Mouse (Mus musculus) cerebellum, adult 2 months (tissue): ENCODE measurements at regions not wholly inside any gene's neighbourhood (a gene's known extent, or its start where the extent isn't known, plus 50 kb on each side); places are given as distances from the start of the nearest gene placed in this dataset.

ENCODE experiments used
- DNase-seq, 2 experiments: peaks; one replicate each; pipeline ENCODE4 v3.0.0; 2021
- H3K27ac ChIP-seq: fragments of 200-500 bp; 2 replicates; pipeline ENCODE4 v1.5.1; 2012; ENCODE audit warnings: low read length, control low read depth, inconsistent platforms; ENCODE audit not compliant: insufficient read depth
- H3K27me3 ChIP-seq: fragments of 200-500 bp; 2 replicates; pipeline ENCODE4 v1.6.1; 2012; ENCODE audit warnings: inconsistent platforms, mild to moderate bottlenecking, low read length, moderate library complexity; ENCODE audit not compliant: control insufficient read depth, insufficient read depth
- H3K4me1 ChIP-seq: fragments of 200-500 bp; 2 replicates; pipeline ENCODE4 v1.6.1; 2011; ENCODE audit warnings: low read length; ENCODE audit not compliant: control insufficient read depth, insufficient read depth
- H3K4me3 ChIP-seq: fragments of 200-500 bp; replicated peaks from 2 replicates; pipeline ENCODE3; 2011; ENCODE audit warnings: mild to moderate bottlenecking, low read depth, low read length, control low read depth; ENCODE audit not compliant: insufficient read depth
- CTCF ChIP-seq: fragments of 200-500 bp; IDR thresholded peaks from 2 replicates; pipeline ENCODE4 v1.5.1; 2011; ENCODE audit warnings: low read depth, mild to moderate bottlenecking, control low read depth, low read length, moderate library complexity, borderline replicate concordance; ENCODE audit not compliant: insufficient read depth
- POLR2A ChIP-seq: fragments of 200-500 bp; IDR thresholded peaks from 2 replicates; pipeline ENCODE4 v1.6.1; 2011; ENCODE audit warnings: low read length, control low read depth, borderline replicate concordance; ENCODE audit not compliant: insufficient read depth
- WGBS: fragments of 180-500 bp; shearing (Covaris S2); methylation state at CpG from one replicate; pipeline ENCODE4 v1.1.7; 2018; 5-methylcytosine and 5-hydroxymethylcytosine counted together

- no peak for DNase-seq
Measured at GRCm38 (mm10) chr14:98539792-98540191, 370.2 kb upstream of the Dach1 start.

GRCm38 (mm10) chr14:98538267-98538666, 368.7 kb upstream of the Dach1 start:
- no peak for DNase-seq
- H3K4me1 ChIP-seq = no peaks in the 10 kb centered on the region
- H3K4me3 ChIP-seq = no peak overlapping the region
- no peaks in the 10 kb centered on the region for H3K27me3 ChIP-seq
- 28% methylated on average over 4 of the region's 4 CpGs for WGBS
- TF ChIP-seq CTCF (no peak), POLR2A (no peak)
- H3K27ac ChIP-seq = no peak overlapping the region

More at GRCm38 (mm10) chr14:98539792-98540191, 370.2 kb upstream of the Dach1 start:
- no peaks in the 10 kb centered on the region for H3K4me1 ChIP-seq
- H3K27ac ChIP-seq = no peak overlapping the region
- H3K4me3 ChIP-seq = no peak overlapping the region
- H3K27me3 ChIP-seq = no peaks in the 10 kb centered on the region
- TF ChIP-seq CTCF (no peak), POLR2A (no peak)
- 89% methylated on average over 1 of the region's 1 CpGs for WGBS

DNA sequence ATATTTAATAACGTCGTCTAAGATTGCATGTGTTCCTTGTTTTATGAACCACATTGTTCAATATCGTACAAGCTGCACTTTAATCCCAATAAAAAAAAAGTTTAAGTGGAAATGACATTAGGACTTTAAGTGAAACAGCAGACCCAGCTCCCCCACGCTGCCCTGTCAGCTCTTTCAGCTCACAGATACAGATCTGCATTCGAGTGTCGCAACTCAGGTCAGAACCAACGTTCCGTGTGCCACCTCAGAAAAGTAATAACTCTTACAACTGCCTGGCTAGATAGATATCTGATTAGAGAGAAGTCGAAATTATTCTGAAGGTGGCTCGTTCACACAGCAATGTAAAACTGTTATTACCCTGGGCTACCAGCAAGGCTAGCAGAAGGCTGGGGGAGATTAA, 364.0 kb upstream of the Dach1 start:
- no peak for TF ChIP-seq CTCF
- TF ChIP-seq POLR2A = no peak
- H3K27me3 ChIP-seq = no peaks in the 10 kb centered on the region
- no peak overlapping the region for H3K4me3 ChIP-seq
- WGBS = 90% methylated on average over 10 of the region's 10 CpGs
- no peak for DNase-seq
- no peak overlapping the region for H3K27ac ChIP-seq
- no peaks in the 10 kb centered on the region for H3K4me1 ChIP-seq

GRCm38 (mm10) chr14:98520966-98521365, 351.4 kb upstream of the Dach1 start:
- TF ChIP-seq CTCF (no peak), POLR2A (no peak)
- WGBS = 94% methylated on average over 3 of the region's 3 CpGs
- Histone ChIP-seq H3K4me1 (no peaks in the 10 kb centered on the region), H3K4me3 (no peak overlapping the region), H3K27ac (no peak overlapping the region), H3K27me3 (no peaks in the 10 kb centered on the region)
- DNase-seq = no peak

GRCm38 (mm10) chr14:98505321-98505720, 335.8 kb upstream of the Dach1 start:
- Histone ChIP-seq H3K27ac (no peak overlapping the region), H3K27me3 (no peaks in the 10 kb centered on the region), H3K4me3 (no peak overlapping the region), H3K4me1 (no peaks in the 10 kb centered on the region)
- 80% methylated on average over 6 of the region's 6 CpGs for WGBS
- TF ChIP-seq POLR2A (no peak), CTCF (no peak)
- DNase-seq = no peak

DNA sequence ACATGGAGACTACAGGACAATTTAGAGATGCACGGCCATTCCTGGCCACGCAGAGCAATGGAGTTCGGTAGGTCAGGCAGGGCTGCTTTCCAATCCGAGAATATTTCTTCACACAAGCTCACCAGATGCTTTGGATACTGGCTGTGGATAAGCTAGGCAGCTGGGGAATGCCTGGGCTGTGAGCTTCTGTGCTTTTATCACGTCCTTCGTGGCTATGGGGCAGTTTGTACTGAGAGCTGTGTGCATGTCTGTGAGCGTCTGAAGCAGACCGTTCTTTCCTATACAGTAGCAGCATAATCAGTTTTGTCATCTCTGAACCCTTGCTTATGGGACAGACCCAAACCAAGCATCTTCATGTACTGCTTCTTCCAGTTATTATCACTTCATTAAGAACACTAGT, 307.9 kb upstream of the Dach1 start:
- no peak overlapping the region for H3K4me3 ChIP-seq
- WGBS = 79% methylated on average over 8 of the region's 8 CpGs
- H3K27ac ChIP-seq = no peak overlapping the region
- DNase-seq = no peak
- no peak for TF ChIP-seq CTCF
- no peak for TF ChIP-seq POLR2A
- no peaks in the 10 kb centered on the region for H3K27me3 ChIP-seq
- no peaks in the 10 kb centered on the region for H3K4me1 ChIP-seq

DNA sequence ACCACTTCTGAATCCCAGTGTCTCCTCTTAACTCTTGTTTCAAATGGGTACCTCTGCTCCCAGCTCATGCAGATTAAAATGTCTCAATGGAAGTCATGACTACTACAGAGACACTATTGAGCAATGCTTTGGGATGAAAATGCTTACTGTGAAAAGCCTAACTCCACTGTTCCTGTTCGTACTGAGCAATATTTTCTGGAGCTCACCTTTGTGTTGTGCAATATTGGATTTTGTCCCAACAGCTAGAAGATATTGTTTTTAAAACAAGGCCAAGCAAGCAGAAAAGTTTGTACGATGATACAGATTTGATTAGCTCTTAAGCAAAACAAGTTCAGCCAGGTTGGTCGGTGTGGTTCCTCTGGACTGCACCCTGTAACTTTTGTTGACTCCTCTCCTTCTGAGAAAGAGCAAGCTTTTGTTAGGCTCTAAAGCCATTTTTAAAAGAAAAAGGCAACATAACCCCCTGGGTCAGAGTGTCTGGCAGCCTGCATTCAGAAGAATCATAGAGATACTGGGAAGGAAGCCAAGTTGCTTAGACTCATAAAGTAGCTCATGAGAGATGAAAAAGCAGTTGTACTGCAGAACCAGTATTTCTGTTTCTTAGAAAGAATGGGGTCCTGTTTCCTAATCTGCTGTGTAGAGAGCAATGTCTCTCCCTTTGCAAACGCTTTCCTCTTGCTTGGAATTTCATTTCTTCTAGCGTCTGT, 302.4 kb upstream of the Dach1 start:
- peak in 1 of 2 experiments; percentile 2 for DNase-seq
- Histone ChIP-seq H3K27me3 (no peaks in the 10 kb centered on the region), H3K4me1 (no peaks in the 10 kb centered on the region), H3K27ac (no peak overlapping the region), H3K4me3 (no peak overlapping the region)
- TF ChIP-seq CTCF (no peak), POLR2A (no peak)
- 30% methylated on average over 5 of the region's 5 CpGs for WGBS

GRCm38 (mm10) chr14:98454461-98454860, 284.9 kb upstream of the Dach1 start:
- no peak for DNase-seq
- Histone ChIP-seq H3K4me3 (no peak overlapping the region), H3K27ac (no peak overlapping the region), H3K4me1 (no peaks in the 10 kb centered on the region), H3K27me3 (no peaks in the 10 kb centered on the region)
- TF ChIP-seq POLR2A (no peak), CTCF (no peak)
- WGBS = 85% methylated on average over 1 of the region's 1 CpGs

DNA sequence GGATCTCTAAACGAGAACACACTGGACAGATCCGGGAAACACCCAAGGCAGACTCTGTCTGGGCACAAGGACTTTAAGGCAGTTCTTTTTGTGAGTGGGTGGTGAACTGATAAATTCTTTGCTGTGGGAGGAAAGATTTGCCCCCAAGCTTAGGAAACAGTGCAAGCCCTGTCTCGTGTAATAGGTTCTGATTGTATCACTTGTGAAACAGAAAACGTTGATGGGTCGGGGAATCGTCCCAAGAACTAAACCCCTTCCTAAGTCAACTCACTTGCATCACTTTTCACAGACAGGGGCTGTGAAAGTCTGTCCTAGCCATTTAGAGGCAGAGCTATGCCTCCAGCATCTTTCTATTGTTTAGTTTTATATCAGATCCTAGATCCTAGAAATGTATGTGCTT, 282.6 kb upstream of the Dach1 start:
- DNase-seq = no peak
- no peak for TF ChIP-seq POLR2A
- no peak for TF ChIP-seq CTCF
- WGBS = 75% methylated on average over 6 of the region's 6 CpGs
- Histone ChIP-seq H3K27ac (no peak overlapping the region), H3K27me3 (no peaks in the 10 kb centered on the region), H3K4me1 (no peaks in the 10 kb centered on the region), H3K4me3 (no peak overlapping the region)
